Mouse (Mus musculus) lung, postnatal 0 days (tissue): ENCODE data around the gene Zfp52. TPM values are rescaled to one million over a fixed set of nuclear protein-coding genes. Genes with fewer than 3 reads are reported as not detected.
A peak's percentile ranks its signal among the peaks of the same experiment; 100 is the strongest.

ENCODE experiments used
- ATAC-seq: fragments of 200-750 bp; cut with Nextera tagmentation; 2 replicates; pipeline ENCODE4 v1.8.0; 2017; ENCODE audit warnings: moderate library complexity
- DNase-seq: peaks from one replicate; pipeline ENCODE4 v3.0.0-alpha.2; 2016; ENCODE audit warnings: low spot score
- H3K27ac ChIP-seq: fragments of 300-500 bp; sonication (generic); 2 replicates; pipeline ENCODE4 v1.5.1; 2014; ENCODE audit warnings: antibody characterized with exemption, mild to moderate bottlenecking, low read length, mixed read lengths
- H3K27me3 ChIP-seq: fragments of 300-500 bp; sonication (generic); replicated peaks from 2 replicates; pipeline ENCODE4 v1.6.1; 2014; ENCODE audit warnings: low read length, mixed read lengths; ENCODE audit not compliant: insufficient read depth
- H3K36me3 ChIP-seq: fragments of 300-500 bp; sonication (generic); 2 replicates; pipeline ENCODE4 v1.6.1; 2014; ENCODE audit warnings: low read length, mixed read lengths; ENCODE audit not compliant: insufficient read depth
- H3K4me1 ChIP-seq: fragments of 300-500 bp; sonication (generic); 2 replicates; pipeline ENCODE4 v1.6.1; 2014; ENCODE audit warnings: antibody characterized with exemption, low read depth, low read length, mixed read lengths; ENCODE audit not compliant: insufficient read depth
- H3K4me2 ChIP-seq: fragments of 300-500 bp; sonication (generic); replicated peaks from 2 replicates; pipeline ENCODE4 v1.6.1; 2014; ENCODE audit warnings: low read depth, mild to moderate bottlenecking, low read length, moderate library complexity, mixed read lengths
- H3K4me3 ChIP-seq: fragments of 300-500 bp; sonication (generic); 2 replicates; pipeline ENCODE4 v1.5.1; 2014; ENCODE audit warnings: low read depth, low read length
- H3K9ac ChIP-seq: fragments of 300-500 bp; sonication (generic); replicated peaks from 2 replicates; pipeline ENCODE4 v1.6.1; 2014; ENCODE audit warnings: low read depth, mild to moderate bottlenecking
- H3K9me3 ChIP-seq: fragments of 300-500 bp; sonication (generic); 2 replicates; pipeline ENCODE4 v1.6.1; 2016; ENCODE audit warnings: low read length, mixed read lengths
- CTCF ChIP-seq: IDR thresholded peaks from 2 replicates; pipeline ENCODE4 v1.5.1; 2016; ENCODE audit warnings: antibody characterized with exemption, mild to moderate bottlenecking
- EP300 ChIP-seq: IDR thresholded peaks from 2 replicates; pipeline ENCODE4 v1.6.1; 2016; ENCODE audit warnings: antibody characterized with exemption, mild to moderate bottlenecking, control low read depth
- WGBS: fragments of 180-500 bp; shearing (Covaris S2); extraction: QIAGEN DNeasy Blood & Tissue Kit; methylation state at CpG from one replicate; pipeline ENCODE4 v1.1.7; 2014; 5-methylcytosine and 5-hydroxymethylcytosine counted together
- polyA plus RNA-seq: library from polyadenylated mRNA; unstranded; fragments of >200 nt; fragmentation: Nextera tagmentation; extraction: Ambion mirVana; gene quantifications from 2 replicates; pipeline ENCODE4 v1.2.1, GENCODE M21; 2015

Gene Zfp52
- 3.4 and 3.9 TPM in 2 replicates for polyA plus RNA-seq

- DNase-seq (peak; percentile 78), ATAC-seq (peak; percentile 58)
- H3K4me1 ChIP-seq, result peaks cover 12% of the 10 kb centered on the region; the same call in 1 of the 2 replicates
- H3K9ac ChIP-seq, result peak within 1 kb of the TSS; percentile 52
- TF ChIP-seq EP300, result no peak
- no peak for TF ChIP-seq CTCF
- H3K36me3 ChIP-seq, result no peaks in the 10 kb centered on the region
- no peaks in the 10 kb centered on the region for H3K27me3 ChIP-seq
- peak within 1 kb of the TSS; percentile 67 for H3K27ac ChIP-seq
- peak within 1 kb of the TSS; percentile 87 for H3K4me2 ChIP-seq
- peak within 1 kb of the TSS; percentile 48 for H3K4me3 ChIP-seq
- 4% methylated on average over 20 of the region's 21 CpGs for WGBS
- no peaks in the 10 kb centered on the region for H3K9me3 ChIP-seq
Measured at GRCm38 (mm10) chr17:21535096-21536001, at the start of gene Zfp52. TSS of gene Zfp52 (plus strand) at chr17:21535539.

GRCm38 (mm10) chr17:21488760-21489499 lies 46.4 kb upstream of the Zfp52 start, which contains the start of gene Zfp53:
TSS of gene Zfp53 (plus strand) at chr17:21488998.
- DNase-seq (peak; percentile 98), ATAC-seq (peak; percentile 100)
- Histone ChIP-seq H3K27me3 (no peaks in the 10 kb centered on the region), H3K27ac (peak within 1 kb of the TSS; percentile 78), H3K9me3 (no peaks in the 10 kb centered on the region), H3K4me1 (no peaks in the 10 kb centered on the region), H3K4me2 (peak within 1 kb of the TSS; percentile 81), H3K4me3 (peak within 1 kb of the TSS; percentile 82), H3K36me3 (no peaks in the 10 kb centered on the region), H3K9ac (peak within 1 kb of the TSS; percentile 54)
- WGBS, result under 1% methylated on average over 34 of the region's 34 CpGs
- TF ChIP-seq CTCF, result peak; percentile 24
- TF ChIP-seq EP300, result no peak

- DNase-seq, result no peak
- Histone ChIP-seq H3K4me3 (peak overlapping the region; percentile 82), H3K27me3 (no peaks in the 10 kb centered on the region), H3K9ac (peak overlapping the region; percentile 54; the same call in 1 of the 2 replicates), H3K9me3 (no peaks in the 10 kb centered on the region), H3K4me2 (peak overlapping the region; percentile 81), H3K4me1 (no peaks in the 10 kb centered on the region), H3K36me3 (no peaks in the 10 kb centered on the region), H3K27ac (peak overlapping the region; percentile 78; the same call in 1 of the 2 replicates)
- no peak for ATAC-seq
- TF ChIP-seq EP300, result no peak
- TF ChIP-seq CTCF, result no peak
- WGBS, result 2% methylated on average over 8 of the region's 8 CpGs
Measured at GRCm38 (mm10) chr17:21489500-21490001, 45.8 kb upstream of the Zfp52 start.

- Histone ChIP-seq H3K27ac (no peak overlapping the region), H3K36me3 (0 out of 2 replicates have a peak, but pooled peaks cover 3% of the 10 kb centered on the region), H3K4me2 (no peak overlapping the region), H3K4me3 (no peak overlapping the region), H3K9ac (no peak overlapping the region), H3K27me3 (no peaks in the 10 kb centered on the region), H3K4me1 (no peaks in the 10 kb centered on the region), H3K9me3 (no peaks in the 10 kb centered on the region)
- ATAC-seq, result no peak
- 85% methylated on average over 1 of the region's 1 CpGs for WGBS
- no peak for DNase-seq
- TF ChIP-seq CTCF, result no peak
- no peak for TF ChIP-seq EP300
Measured at GRCm38 (mm10) chr17:21501365-21501764, 34.0 kb upstream of the Zfp52 start.

GRCm38 (mm10) chr17:21504524-21504923 lies 30.8 kb upstream of the Zfp52 start:
- ATAC-seq (no peak), DNase-seq (peak; percentile 13)
- Histone ChIP-seq H3K9ac (no peak overlapping the region), H3K36me3 (peaks cover 10% of the 10 kb centered on the region; the same call in 1 of the 2 replicates), H3K27ac (no peak overlapping the region), H3K4me3 (no peak overlapping the region), H3K4me1 (no peaks in the 10 kb centered on the region), H3K27me3 (no peaks in the 10 kb centered on the region), H3K9me3 (no peaks in the 10 kb centered on the region), H3K4me2 (no peak overlapping the region)
- peak; percentile 48 for TF ChIP-seq CTCF
- no peak for TF ChIP-seq EP300
- WGBS, result 100% methylated on average over 1 of the region's 1 CpGs

GRCm38 (mm10) chr17:21506258-21506657 lies 29.1 kb upstream of the Zfp52 start:
- no peak overlapping the region for H3K4me2 ChIP-seq
- H3K27me3 ChIP-seq, result no peaks in the 10 kb centered on the region
- TF ChIP-seq CTCF (no peak), EP300 (no peak)
- 94% methylated on average over 3 of the region's 3 CpGs for WGBS
- no peak overlapping the region for H3K4me3 ChIP-seq
- H3K9ac ChIP-seq, result no peak overlapping the region
- H3K27ac ChIP-seq, result no peak overlapping the region
- peaks cover 10% of the 10 kb centered on the region; the same call in 1 of the 2 replicates for H3K36me3 ChIP-seq
- H3K4me1 ChIP-seq, result no peaks in the 10 kb centered on the region
- H3K9me3 ChIP-seq, result no peaks in the 10 kb centered on the region
- DNase-seq, result no peak
- no peak for ATAC-seq
